Mouse (Mus musculus) heart, embryonic 15.5 days (tissue): ENCODE measurements around the gene Usp12. TPM values are rescaled to one million over a fixed set of nuclear protein-coding genes. Genes with fewer than 3 reads are reported as not detected.
A peak's percentile ranks its signal among the peaks of the same experiment; 100 is the strongest.

ENCODE experiments used
- ATAC-seq: fragments of 200-750 bp; cut with Nextera tagmentation; replicated peaks from 2 replicates; pipeline ENCODE4 v1.8.0; 2017; ENCODE audit warnings: low read depth, moderate TSS enrichment; ENCODE audit not compliant: insufficient number of reproducible peaks, insufficient read depth, low FRiP score
- H3K27ac ChIP-seq: fragments of 300-500 bp; sonication (generic); 2 replicates; pipeline ENCODE4 v1.5.1; 2015; ENCODE audit warnings: mild to moderate bottlenecking, inconsistent platforms
- H3K27me3 ChIP-seq: fragments of 300-500 bp; sonication (generic); 2 replicates; pipeline ENCODE4 v1.6.1; 2015; ENCODE audit warnings: inconsistent platforms
- H3K36me3 ChIP-seq: fragments of 300-500 bp; sonication (generic); 2 replicates; pipeline ENCODE4 v1.6.1; 2015; ENCODE audit warnings: mild to moderate bottlenecking, inconsistent platforms
- H3K4me1 ChIP-seq: fragments of 300-500 bp; sonication (generic); replicated peaks from 2 replicates; pipeline ENCODE4 v1.6.1; 2015; ENCODE audit warnings: inconsistent platforms
- H3K4me2 ChIP-seq: fragments of 300-500 bp; sonication (generic); 2 replicates; pipeline ENCODE4 v1.6.1; 2015; ENCODE audit warnings: inconsistent platforms, mild to moderate bottlenecking, moderate library complexity
- H3K4me3 ChIP-seq: fragments of 300-500 bp; sonication (generic); 2 replicates; pipeline ENCODE4 v1.5.1; 2015; ENCODE audit warnings: mild to moderate bottlenecking, inconsistent platforms
- H3K9ac ChIP-seq: fragments of 300-500 bp; sonication (generic); 2 replicates; pipeline ENCODE4 v1.6.1; 2015; ENCODE audit warnings: mild to moderate bottlenecking, inconsistent platforms
- H3K9me3 ChIP-seq: fragments of 300-500 bp; sonication (generic); replicated peaks from 2 replicates; pipeline ENCODE4 v1.6.1; 2016; ENCODE audit warnings: inconsistent platforms
- WGBS: fragments of 180-500 bp; shearing (Covaris S2); methylation state at CpG from one replicate; pipeline ENCODE4 v1.1.7; 2015; ENCODE audit warnings: mixed read lengths; 5-methylcytosine and 5-hydroxymethylcytosine counted together
- polyA plus RNA-seq: library from polyadenylated mRNA; unstranded; fragments of >200 nt; fragmentation: Nextera tagmentation; extraction: Ambion mirVana; gene quantifications from 2 replicates; pipeline ENCODE4 v1.2.1, GENCODE M21; 2015

Usp12 gene
- polyA plus RNA-seq, 1 experiment from 2014 or later, result 9.0 TPM

DNA sequence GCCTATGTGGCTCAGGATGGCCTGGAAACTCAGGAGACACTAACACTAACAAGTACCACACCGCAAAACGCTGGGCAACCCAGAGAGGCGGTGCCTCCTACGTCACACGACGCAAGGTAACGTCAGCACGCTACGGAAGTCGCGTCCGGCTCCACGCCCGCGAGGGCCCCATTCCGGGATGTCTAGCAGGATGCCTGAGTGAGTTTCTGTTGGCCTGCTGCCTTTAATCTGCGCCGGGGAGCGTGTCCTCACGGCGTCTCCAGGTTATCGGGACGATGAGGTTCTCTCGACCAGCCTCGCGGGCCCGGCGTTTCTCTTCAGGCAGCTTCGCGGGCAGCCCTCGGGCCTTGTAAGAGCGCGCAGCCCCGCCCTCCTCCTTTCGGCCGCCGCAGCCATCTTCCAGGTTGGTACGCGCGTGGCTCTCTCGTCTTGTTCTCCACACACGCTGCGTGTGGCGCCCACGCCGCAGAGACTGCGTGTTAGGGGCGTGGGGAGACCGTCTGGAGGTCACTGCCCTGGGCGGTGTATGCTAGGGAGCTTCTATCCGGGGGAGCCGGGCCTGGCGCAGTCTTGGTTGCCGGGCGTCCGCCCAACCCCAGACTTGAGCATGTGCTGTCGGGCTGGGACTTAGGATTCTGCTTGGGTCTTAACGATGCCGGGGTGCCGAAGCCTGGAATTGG, 38.1 kb upstream of the Usp12 start, which contains the start of gene Rpl21:
Rpl21 (plus strand) TSS at position 122 of the 680 bp plus-strand sequence.
- ATAC-seq, result peak; percentile 96
- H3K36me3 ChIP-seq, result peaks cover 38% of the 10 kb centered on the region
- H3K4me3 ChIP-seq, result peak within 1 kb of the TSS; percentile 76

DNA sequence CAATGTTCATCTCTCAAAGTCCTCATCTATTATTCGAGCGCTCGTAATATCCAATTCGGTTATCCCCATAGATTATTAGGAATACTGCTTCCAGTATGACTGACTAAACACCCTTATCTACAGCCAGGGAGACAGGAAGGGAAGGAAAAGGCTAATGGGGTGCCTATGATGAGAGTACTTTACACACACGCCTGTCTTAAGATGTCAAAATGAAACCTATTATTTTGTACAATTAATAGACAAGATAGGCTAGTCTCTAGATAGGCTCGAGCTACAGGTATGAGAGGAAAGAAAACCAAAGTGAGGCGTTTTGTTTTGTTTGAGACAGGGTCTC, 37.6 kb upstream of the Usp12 start:
- 42% methylated on average over 7 of the region's 7 CpGs for WGBS
- H3K9ac ChIP-seq, result peak overlapping the region; percentile 92
- ATAC-seq, result peak; percentile 3; the same call in 1 of the 2 replicates
- peak overlapping the region; percentile 67 for H3K4me2 ChIP-seq
- peaks cover 19% of the 10 kb centered on the region for H3K4me1 ChIP-seq
- H3K27ac ChIP-seq, result peak overlapping the region; percentile 87
- H3K36me3 ChIP-seq, result peaks cover 33% of the 10 kb centered on the region
- H3K9me3 ChIP-seq, result no peaks in the 10 kb centered on the region
- peak overlapping the region; percentile 76 for H3K4me3 ChIP-seq
- H3K27me3 ChIP-seq, result no peaks in the 10 kb centered on the region

More for the DNA sequence above, 38.1 kb upstream of the Usp12 start, which contains the start of gene Rpl21:
- Histone ChIP-seq H3K27ac (peak within 1 kb of the TSS; percentile 87), H3K27me3 (no peaks in the 10 kb centered on the region), H3K9me3 (no peaks in the 10 kb centered on the region), H3K4me2 (peak within 1 kb of the TSS; percentile 67), H3K4me1 (peaks cover 19% of the 10 kb centered on the region), H3K9ac (peak within 1 kb of the TSS; percentile 92)
- WGBS, result under 1% methylated on average over 60 of the region's 60 CpGs

DNA sequence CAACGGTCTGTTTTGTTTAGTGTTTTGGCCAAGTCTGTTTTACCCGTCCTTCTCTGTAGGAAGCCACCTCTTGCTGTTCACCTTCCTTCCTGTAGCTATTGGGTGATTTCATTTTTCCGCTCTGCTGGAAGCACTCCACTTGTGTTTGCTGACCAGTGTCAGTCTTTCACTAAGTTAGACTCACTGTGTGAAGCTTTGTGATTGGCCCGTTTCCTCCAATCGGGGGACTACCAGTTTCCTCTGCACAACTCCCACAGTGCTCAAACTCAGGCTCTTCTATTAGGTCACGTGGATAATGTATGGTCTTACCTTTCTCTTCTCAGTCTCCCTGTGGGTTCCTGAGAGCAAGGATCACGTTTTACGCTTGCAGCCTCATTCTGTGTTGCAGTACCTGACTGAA, 34.7 kb upstream of the Usp12 start:
- no peak overlapping the region for H3K4me3 ChIP-seq
- peaks cover 5% of the 10 kb centered on the region; the same call in 1 of the 2 replicates for H3K36me3 ChIP-seq
- no peak overlapping the region for H3K27ac ChIP-seq
- no peak for ATAC-seq
- H3K27me3 ChIP-seq, result no peaks in the 10 kb centered on the region
- WGBS, result 43% methylated on average over 8 of the region's 8 CpGs
- H3K9me3 ChIP-seq, result no peaks in the 10 kb centered on the region
- H3K4me2 ChIP-seq, result no peak overlapping the region
- no peak overlapping the region for H3K9ac ChIP-seq
- peaks cover 18% of the 10 kb centered on the region for H3K4me1 ChIP-seq

DNA sequence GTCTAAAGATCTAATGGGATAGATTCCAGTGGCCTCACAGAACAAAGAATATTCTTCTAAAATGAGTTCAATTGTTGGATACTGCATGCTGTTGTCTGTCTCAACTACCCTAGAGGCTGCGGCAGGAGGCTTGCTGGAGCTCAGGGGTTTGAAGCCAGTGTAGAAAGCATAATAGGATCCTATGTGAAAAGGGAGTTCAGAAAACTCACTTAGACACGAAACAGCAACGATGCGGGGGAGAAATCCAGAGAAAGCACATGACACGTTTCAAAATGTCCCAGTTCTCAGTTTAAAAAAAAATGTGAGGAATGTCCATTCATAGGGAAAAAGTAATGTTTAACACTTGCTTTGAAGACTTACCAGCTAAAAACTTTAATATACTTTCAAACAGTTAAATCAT, 28.2 kb upstream of the Usp12 start:
- Histone ChIP-seq H3K36me3 (no peaks in the 10 kb centered on the region), H3K4me2 (no peak overlapping the region), H3K4me3 (no peak overlapping the region), H3K27me3 (no peaks in the 10 kb centered on the region), H3K4me1 (peaks cover 6% of the 10 kb centered on the region), H3K27ac (no peak overlapping the region), H3K9ac (no peak overlapping the region), H3K9me3 (no peaks in the 10 kb centered on the region)
- 81% methylated on average over 5 of the region's 5 CpGs for WGBS
- ATAC-seq, result no peak

DNA sequence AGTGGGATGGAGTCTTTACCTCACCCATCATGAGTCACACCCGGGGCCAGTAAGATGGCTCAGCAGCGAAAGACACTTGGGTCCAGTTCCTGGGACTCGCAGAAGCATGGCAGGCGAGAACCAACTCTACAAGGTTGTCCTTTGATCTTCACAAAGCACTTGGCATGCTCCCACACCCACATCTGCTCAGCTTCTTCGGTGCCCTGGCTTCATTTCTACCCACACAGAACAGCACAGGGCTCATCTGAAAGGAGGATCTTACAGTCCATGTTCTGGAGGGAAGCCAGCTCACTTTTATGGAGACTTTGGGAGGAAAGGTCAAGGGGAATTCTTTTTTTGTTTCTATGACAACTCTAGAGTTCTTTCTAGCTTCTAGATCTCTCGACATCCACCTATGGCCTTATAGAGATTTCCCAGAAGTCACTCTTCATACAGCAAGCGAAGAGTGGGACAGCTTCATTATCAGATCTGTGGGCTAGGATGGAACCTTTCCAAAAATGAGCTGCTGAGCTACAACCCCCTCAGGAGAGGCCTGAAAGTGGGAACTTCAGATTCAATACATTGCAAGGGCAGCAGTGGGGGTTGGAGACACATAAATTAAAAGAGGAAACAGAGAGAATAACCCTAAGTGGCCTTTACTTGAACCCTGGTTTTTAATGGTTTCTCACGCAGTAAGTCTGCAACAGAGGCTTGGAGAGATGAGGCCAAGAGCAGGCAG, 24.3 kb upstream of the Usp12 start:
- Histone ChIP-seq H3K4me2 (no peak overlapping the region), H3K9me3 (no peaks in the 10 kb centered on the region), H3K9ac (no peak overlapping the region), H3K27me3 (no peaks in the 10 kb centered on the region), H3K4me3 (no peak overlapping the region), H3K27ac (no peak overlapping the region), H3K4me1 (no peaks in the 10 kb centered on the region), H3K36me3 (no peaks in the 10 kb centered on the region)
- no peak for ATAC-seq
- 74% methylated on average over 8 of the region's 8 CpGs for WGBS

DNA sequence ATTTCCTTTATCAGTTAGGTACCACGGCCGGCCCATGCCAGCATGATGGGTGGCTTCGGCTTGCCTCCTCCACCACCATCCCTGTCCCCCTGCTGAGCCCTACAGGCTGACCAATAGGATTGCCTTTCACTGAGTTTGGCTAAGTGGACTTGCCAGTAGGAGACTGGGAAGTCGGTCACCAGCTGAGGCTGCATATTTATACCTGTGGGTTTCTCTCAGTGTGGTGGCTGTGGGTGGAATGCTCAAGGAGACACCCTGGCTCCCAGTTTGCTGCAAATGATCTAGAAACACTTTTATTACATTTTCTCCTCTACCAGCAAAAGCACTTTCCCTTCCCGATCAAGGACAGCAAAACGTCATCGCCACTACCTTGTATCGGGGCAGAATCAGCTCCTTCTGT, 22.8 kb upstream of the Usp12 start:
- WGBS, result 66% methylated on average over 8 of the region's 8 CpGs
- H3K4me3 ChIP-seq, result no peak overlapping the region
- no peak for ATAC-seq
- no peaks in the 10 kb centered on the region for H3K36me3 ChIP-seq
- no peaks in the 10 kb centered on the region for H3K9me3 ChIP-seq
- no peaks in the 10 kb centered on the region for H3K27me3 ChIP-seq
- no peak overlapping the region for H3K9ac ChIP-seq
- H3K4me2 ChIP-seq, result no peak overlapping the region
- H3K27ac ChIP-seq, result no peak overlapping the region
- H3K4me1 ChIP-seq, result no peaks in the 10 kb centered on the region

DNA sequence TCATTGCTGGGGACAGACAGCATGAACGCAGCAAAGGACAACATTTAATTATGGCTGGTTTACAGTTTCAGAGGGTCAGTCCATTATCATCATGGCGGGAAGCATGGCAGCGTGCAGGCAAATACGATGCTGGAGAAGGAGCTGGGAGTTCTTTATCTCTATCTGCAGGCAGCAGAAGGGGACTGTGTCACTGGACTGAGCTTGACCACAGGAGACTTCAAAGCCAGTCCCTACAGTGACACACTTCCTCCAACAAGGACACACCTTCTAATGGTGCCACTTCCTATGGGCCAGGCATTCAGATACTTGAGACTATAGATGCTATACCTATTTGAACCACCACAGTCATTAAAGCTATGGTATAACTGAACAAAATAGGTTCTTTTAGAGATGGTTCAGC, 20.6 kb upstream of the Usp12 start:
- WGBS, result 64% methylated on average over 4 of the region's 4 CpGs
- Histone ChIP-seq H3K4me2 (no peak overlapping the region), H3K36me3 (no peaks in the 10 kb centered on the region), H3K4me1 (no peaks in the 10 kb centered on the region), H3K27ac (no peak overlapping the region), H3K4me3 (no peak overlapping the region), H3K9ac (no peak overlapping the region), H3K9me3 (no peaks in the 10 kb centered on the region), H3K27me3 (no peaks in the 10 kb centered on the region)
- no peak for ATAC-seq

DNA sequence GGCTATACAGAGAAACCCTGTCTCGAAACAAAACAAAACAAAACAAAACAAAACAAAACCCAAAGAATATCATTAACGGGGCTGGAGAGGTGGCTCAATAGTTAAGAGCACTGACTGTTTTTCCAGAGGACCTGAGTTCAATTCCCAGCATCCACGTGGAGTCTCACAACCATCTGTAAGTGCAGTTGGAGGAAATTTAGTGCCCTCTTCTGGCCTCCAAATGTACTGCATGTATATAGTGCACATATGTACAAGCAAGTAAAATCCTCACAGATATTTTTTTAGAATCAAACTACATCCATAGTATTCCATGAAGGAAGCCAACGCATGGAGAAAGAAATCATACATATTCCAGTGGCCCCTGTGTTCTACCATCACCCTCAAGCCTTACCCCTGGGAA, 18.6 kb upstream of the Usp12 start:
- H3K4me1 ChIP-seq, result no peaks in the 10 kb centered on the region
- no peaks in the 10 kb centered on the region for H3K36me3 ChIP-seq
- no peak overlapping the region for H3K4me2 ChIP-seq
- H3K9me3 ChIP-seq, result no peaks in the 10 kb centered on the region
- 79% methylated on average over 4 of the region's 4 CpGs for WGBS
- no peak overlapping the region for H3K27ac ChIP-seq
- no peaks in the 10 kb centered on the region for H3K27me3 ChIP-seq
- H3K9ac ChIP-seq, result no peak overlapping the region
- no peak for ATAC-seq
- H3K4me3 ChIP-seq, result no peak overlapping the region

DNA sequence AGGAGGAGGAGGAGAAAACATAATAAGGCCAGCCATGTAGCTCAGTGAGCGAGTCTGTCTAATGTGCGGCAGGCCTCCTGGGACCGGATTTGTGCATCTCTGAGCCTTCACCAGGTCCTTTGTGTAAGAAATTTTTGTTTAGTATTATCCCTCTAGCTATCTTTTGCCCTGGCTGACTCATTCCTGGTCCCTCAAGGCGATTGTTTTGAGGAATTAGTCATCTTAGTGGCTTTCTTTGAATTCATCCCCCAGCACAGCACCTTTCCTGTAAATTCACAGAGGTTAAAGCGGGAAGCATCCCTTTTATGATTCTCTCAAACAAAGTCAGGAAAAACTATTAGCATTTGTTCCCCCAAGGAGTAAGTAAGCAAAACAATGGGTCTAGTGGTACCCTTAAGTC, 18.1 kb upstream of the Usp12 start:
- no peak overlapping the region for H3K4me3 ChIP-seq
- H3K9ac ChIP-seq, result no peak overlapping the region
- H3K27me3 ChIP-seq, result no peaks in the 10 kb centered on the region
- H3K9me3 ChIP-seq, result no peaks in the 10 kb centered on the region
- H3K27ac ChIP-seq, result no peak overlapping the region
- H3K4me2 ChIP-seq, result no peak overlapping the region
- no peaks in the 10 kb centered on the region for H3K4me1 ChIP-seq
- WGBS, result 87% methylated on average over 5 of the region's 5 CpGs
- ATAC-seq, result no peak
- no peaks in the 10 kb centered on the region for H3K36me3 ChIP-seq

DNA sequence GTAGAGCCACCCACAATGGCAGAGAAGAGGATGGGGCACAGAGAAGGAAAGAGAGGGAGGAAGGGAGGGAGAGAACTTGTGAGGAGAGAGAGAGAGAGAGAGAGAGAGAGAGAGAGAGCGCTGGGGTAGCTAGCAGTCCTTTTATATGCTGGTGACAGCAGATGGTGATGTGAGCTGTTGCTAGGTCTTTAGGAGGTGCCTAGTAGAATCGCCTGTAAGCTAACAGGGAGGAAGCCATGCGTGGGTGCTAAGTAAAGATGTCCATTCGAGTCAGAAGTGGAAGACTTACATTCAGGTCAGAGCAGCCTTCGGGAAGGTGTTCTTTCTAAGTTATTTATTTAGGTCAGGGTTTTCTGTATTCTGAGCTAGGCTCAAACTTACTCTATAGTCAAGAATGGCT, 15.1 kb upstream of the Usp12 start:
- H3K4me1 ChIP-seq, result 0 out of 2 replicates have a peak, but pooled peaks cover 2% of the 10 kb centered on the region
- no peak for ATAC-seq
- no peak overlapping the region for H3K4me2 ChIP-seq
- H3K9me3 ChIP-seq, result no peaks in the 10 kb centered on the region
- WGBS, result 62% methylated on average over 5 of the region's 5 CpGs
- no peak overlapping the region for H3K27ac ChIP-seq
- no peaks in the 10 kb centered on the region for H3K36me3 ChIP-seq
- no peak overlapping the region for H3K4me3 ChIP-seq
- no peaks in the 10 kb centered on the region for H3K27me3 ChIP-seq
- no peak overlapping the region for H3K9ac ChIP-seq

DNA sequence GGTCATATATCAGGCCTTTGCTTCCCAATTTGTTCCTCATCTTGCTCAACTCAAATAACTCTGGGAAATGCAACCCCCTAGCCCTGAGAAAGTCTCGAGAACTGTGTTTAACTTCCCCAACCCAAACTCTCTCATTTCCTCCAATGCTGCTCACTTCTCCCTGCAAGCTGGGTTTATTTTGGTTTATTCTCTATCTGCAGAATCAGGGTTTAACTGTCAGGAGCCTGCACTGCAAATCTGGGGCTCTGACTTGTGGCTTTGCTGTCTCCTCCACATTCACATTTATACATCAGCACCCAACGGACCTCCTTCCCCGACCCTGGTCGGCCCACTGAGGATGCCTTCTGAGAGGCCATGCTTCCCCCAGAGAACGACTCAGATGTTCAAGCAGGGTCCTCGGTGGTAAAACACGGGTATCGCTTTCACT, 11.2 kb upstream of the Usp12 start:
- 0 out of 2 replicates have a peak, but pooled peaks cover 2% of the 10 kb centered on the region for H3K4me1 ChIP-seq
- 70% methylated on average over 8 of the region's 8 CpGs for WGBS
- H3K4me3 ChIP-seq, result no peak overlapping the region
- no peaks in the 10 kb centered on the region for H3K36me3 ChIP-seq
- H3K9ac ChIP-seq, result no peak overlapping the region
- no peaks in the 10 kb centered on the region for H3K9me3 ChIP-seq
- no peak overlapping the region for H3K4me2 ChIP-seq
- H3K27ac ChIP-seq, result no peak overlapping the region
- no peak for ATAC-seq
- no peaks in the 10 kb centered on the region for H3K27me3 ChIP-seq

DNA sequence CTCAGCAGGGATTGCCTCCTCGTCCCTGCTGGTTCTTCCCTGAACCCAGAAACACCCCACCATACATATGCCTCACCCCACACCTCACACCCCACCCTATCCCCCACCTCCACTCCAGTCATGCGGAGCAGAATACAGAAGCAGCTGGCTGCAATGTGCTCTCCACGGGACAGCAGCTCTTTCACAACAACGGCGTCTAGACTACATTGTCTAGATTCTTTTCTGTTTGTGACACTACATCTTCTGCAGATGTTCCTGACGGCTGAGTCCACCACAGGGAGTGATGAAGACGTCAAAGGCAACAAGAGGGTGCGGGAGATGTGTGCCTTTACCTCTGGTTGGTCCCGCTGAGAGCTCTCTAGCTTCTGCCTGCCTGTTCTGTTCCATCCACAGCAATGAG, 3.2 kb upstream of the Usp12 start:
- no peaks in the 10 kb centered on the region for H3K27me3 ChIP-seq
- no peaks in the 10 kb centered on the region for H3K36me3 ChIP-seq
- no peak overlapping the region for H3K4me2 ChIP-seq
- H3K9me3 ChIP-seq, result no peaks in the 10 kb centered on the region
- peaks cover 7% of the 10 kb centered on the region for H3K4me1 ChIP-seq
- ATAC-seq, result no peak
- H3K27ac ChIP-seq, result no peak overlapping the region
- H3K4me3 ChIP-seq, result no peak overlapping the region
- WGBS, result 38% methylated on average over 9 of the region's 9 CpGs
- no peak overlapping the region for H3K9ac ChIP-seq
